Mouse (Mus musculus) lung, postnatal 0 days (tissue): ENCODE data around the gene Wbp2. TPM values are rescaled to one million over a fixed set of nuclear protein-coding genes. Genes with fewer than 3 reads are reported as not detected.

Experiments
- ATAC-seq: fragments of 200-750 bp; cut with Nextera tagmentation; 2 replicates; pipeline ENCODE4 v1.8.0; 2017; ENCODE audit warnings: moderate library complexity
- DNase-seq: peaks from one replicate; pipeline ENCODE4 v3.0.0-alpha.2; 2016; ENCODE audit warnings: low spot score
- H3K27ac ChIP-seq: fragments of 300-500 bp; sonication (generic); 2 replicates; pipeline ENCODE4 v1.5.1; 2014; ENCODE audit warnings: antibody characterized with exemption, mild to moderate bottlenecking, low read length, mixed read lengths
- H3K27me3 ChIP-seq: fragments of 300-500 bp; sonication (generic); replicated peaks from 2 replicates; pipeline ENCODE4 v1.6.1; 2014; ENCODE audit warnings: low read length, mixed read lengths; ENCODE audit not compliant: insufficient read depth
- H3K36me3 ChIP-seq: fragments of 300-500 bp; sonication (generic); 2 replicates; pipeline ENCODE4 v1.6.1; 2014; ENCODE audit warnings: low read length, mixed read lengths; ENCODE audit not compliant: insufficient read depth
- H3K4me1 ChIP-seq: fragments of 300-500 bp; sonication (generic); 2 replicates; pipeline ENCODE4 v1.6.1; 2014; ENCODE audit warnings: antibody characterized with exemption, low read depth, low read length, mixed read lengths; ENCODE audit not compliant: insufficient read depth
- H3K4me2 ChIP-seq: fragments of 300-500 bp; sonication (generic); replicated peaks from 2 replicates; pipeline ENCODE4 v1.6.1; 2014; ENCODE audit warnings: low read depth, mild to moderate bottlenecking, low read length, moderate library complexity, mixed read lengths
- H3K4me3 ChIP-seq: fragments of 300-500 bp; sonication (generic); 2 replicates; pipeline ENCODE4 v1.5.1; 2014; ENCODE audit warnings: low read depth, low read length
- H3K9ac ChIP-seq: fragments of 300-500 bp; sonication (generic); replicated peaks from 2 replicates; pipeline ENCODE4 v1.6.1; 2014; ENCODE audit warnings: low read depth, mild to moderate bottlenecking
- H3K9me3 ChIP-seq: fragments of 300-500 bp; sonication (generic); 2 replicates; pipeline ENCODE4 v1.6.1; 2016; ENCODE audit warnings: low read length, mixed read lengths
- CTCF ChIP-seq: IDR thresholded peaks from 2 replicates; pipeline ENCODE4 v1.5.1; 2016; ENCODE audit warnings: antibody characterized with exemption, mild to moderate bottlenecking
- EP300 ChIP-seq: IDR thresholded peaks from 2 replicates; pipeline ENCODE4 v1.6.1; 2016; ENCODE audit warnings: antibody characterized with exemption, mild to moderate bottlenecking, control low read depth
- WGBS: fragments of 180-500 bp; shearing (Covaris S2); extraction: QIAGEN DNeasy Blood & Tissue Kit; methylation state at CpG from one replicate; pipeline ENCODE4 v1.1.7; 2014; 5-methylcytosine and 5-hydroxymethylcytosine counted together
- polyA plus RNA-seq: library from polyadenylated mRNA; unstranded; fragments of >200 nt; fragmentation: Nextera tagmentation; extraction: Ambion mirVana; gene quantifications from 2 replicates; pipeline ENCODE4 v1.2.1, GENCODE M21; 2015

The Wbp2 gene
- polyA plus RNA-seq, 1 experiment from 2014 or later, result 108 TPM

GRCm38 (mm10) chr11:116058022-116058614 is 28.7 kb downstream of the Wbp2 start:
- H3K9ac ChIP-seq, result no peak overlapping the region

GRCm38 (mm10) chr11:116057237-116057881 is 29.4 kb downstream of the Wbp2 start:
- Histone ChIP-seq H3K27ac (no peak overlapping the region), H3K9ac (no peak overlapping the region), H3K4me3 (no peak overlapping the region), H3K9me3 (no peaks in the 10 kb centered on the region), H3K4me1 (no peaks in the 10 kb centered on the region), H3K27me3 (no peaks in the 10 kb centered on the region), H3K4me2 (no peak overlapping the region), H3K36me3 (peaks cover 16% of the 10 kb centered on the region)
- 67% methylated on average over 4 of the region's 4 CpGs for WGBS
- TF ChIP-seq EP300 (no peak), CTCF (no peak)
- DNase-seq (no peak), ATAC-seq (no peak)

More at GRCm38 (mm10) chr11:116058022-116058614, 28.7 kb downstream of the Wbp2 start:
- Histone ChIP-seq H3K9me3 (no peaks in the 10 kb centered on the region), H3K4me3 (no peak overlapping the region), H3K27me3 (no peaks in the 10 kb centered on the region), H3K27ac (no peak overlapping the region), H3K4me2 (no peak overlapping the region), H3K36me3 (peaks cover 14% of the 10 kb centered on the region), H3K4me1 (no peaks in the 10 kb centered on the region)
- no peak for ATAC-seq
- no peak for DNase-seq
- 71% methylated on average over 12 of the region's 12 CpGs for WGBS
- TF ChIP-seq EP300 (no peak), CTCF (no peak)

- Histone ChIP-seq H3K36me3 (peaks cover 18% of the 10 kb centered on the region), H3K27ac (no peak overlapping the region), H3K4me3 (no peak overlapping the region), H3K9me3 (no peaks in the 10 kb centered on the region), H3K27me3 (no peaks in the 10 kb centered on the region), H3K9ac (no peak overlapping the region), H3K4me1 (no peaks in the 10 kb centered on the region), H3K4me2 (no peak overlapping the region)
- TF ChIP-seq CTCF (no peak), EP300 (no peak)
- DNase-seq, result no peak
- WGBS, result 88% methylated on average over 10 of the region's 11 CpGs
- ATAC-seq, result no peak
Measured at GRCm38 (mm10) chr11:116055873-116056272, 30.9 kb downstream of the Wbp2 start.

GRCm38 (mm10) chr11:116053510-116054229 is 33.1 kb downstream of the Wbp2 start:
- no peaks in the 10 kb centered on the region for H3K4me1 ChIP-seq
- TF ChIP-seq EP300 (no peak; the same call in 1 of the 2 replicates), CTCF (no peak)
- H3K4me3 ChIP-seq, result no peak overlapping the region
- no peak overlapping the region for H3K9ac ChIP-seq
- H3K27me3 ChIP-seq, result no peaks in the 10 kb centered on the region
- no peaks in the 10 kb centered on the region for H3K9me3 ChIP-seq
- peak overlapping the region; percentile 68 for H3K27ac ChIP-seq
- H3K36me3 ChIP-seq, result peaks cover 17% of the 10 kb centered on the region
- no peak overlapping the region for H3K4me2 ChIP-seq
- WGBS, result 66% methylated on average over 9 of the region's 9 CpGs
- ATAC-seq (peak; percentile 73), DNase-seq (peak; percentile 73)

GRCm38 (mm10) chr11:116050196-116050595 is 36.6 kb downstream of the Wbp2 start:
- TF ChIP-seq EP300 (peak; percentile 17; the same call in 1 of the 2 replicates), CTCF (no peak)
- DNase-seq (peak; percentile 71), ATAC-seq (peak; percentile 72)
- 63% methylated on average over 4 of the region's 4 CpGs for WGBS
- no peaks in the 10 kb centered on the region for H3K9me3 ChIP-seq
- no peaks in the 10 kb centered on the region for H3K4me1 ChIP-seq
- peak overlapping the region; percentile 80 for H3K27ac ChIP-seq
- H3K27me3 ChIP-seq, result no peaks in the 10 kb centered on the region
- H3K9ac ChIP-seq, result no peak overlapping the region
- no peak overlapping the region for H3K4me3 ChIP-seq
- H3K4me2 ChIP-seq, result no peak overlapping the region
- H3K36me3 ChIP-seq, result peaks cover 28% of the 10 kb centered on the region

- 63% methylated on average over 2 of the region's 2 CpGs for WGBS
- no peak overlapping the region for H3K4me2 ChIP-seq
- TF ChIP-seq CTCF (no peak), EP300 (peak; percentile 96)
- peak; percentile 76 for ATAC-seq
- H3K27ac ChIP-seq, result peak overlapping the region; percentile 80
- H3K4me3 ChIP-seq, result no peak overlapping the region
- no peaks in the 10 kb centered on the region for H3K27me3 ChIP-seq
- peaks cover 32% of the 10 kb centered on the region for H3K36me3 ChIP-seq
- peak; percentile 73 for DNase-seq
- H3K9ac ChIP-seq, result no peak overlapping the region
- H3K4me1 ChIP-seq, result no peaks in the 10 kb centered on the region
- no peaks in the 10 kb centered on the region for H3K9me3 ChIP-seq
Measured at GRCm38 (mm10) chr11:116049610-116050009, 37.2 kb downstream of the Wbp2 start.
